Mouse (Mus musculus) heart, postnatal 25 days (tissue): ENCODE results near the gene Enoph1. TPM values are rescaled to one million over a fixed set of nuclear protein-coding genes. Genes with fewer than 3 reads are reported as not detected.

ENCODE experiments used
- DNase-seq: peaks from one replicate; pipeline ENCODE4 v3.0.0; 2022; ENCODE audit warnings: low spot score
- intact Hi-C: fragments of 180-260 bp; cut with DNase I; formaldehyde crosslinking; loops from one replicate; pipeline ENCODE4 v1.15.1; 2025
- total RNA-seq, 2 experiments: library from RNA; stranded (reverse); gene quantifications; 2 replicates each; pipeline ENCODE4 v1.2.3; 2021

The Enoph1 gene
- total RNA-seq = 1 to 10 TPM; 7.3 to 8.4 TPM

DNA sequence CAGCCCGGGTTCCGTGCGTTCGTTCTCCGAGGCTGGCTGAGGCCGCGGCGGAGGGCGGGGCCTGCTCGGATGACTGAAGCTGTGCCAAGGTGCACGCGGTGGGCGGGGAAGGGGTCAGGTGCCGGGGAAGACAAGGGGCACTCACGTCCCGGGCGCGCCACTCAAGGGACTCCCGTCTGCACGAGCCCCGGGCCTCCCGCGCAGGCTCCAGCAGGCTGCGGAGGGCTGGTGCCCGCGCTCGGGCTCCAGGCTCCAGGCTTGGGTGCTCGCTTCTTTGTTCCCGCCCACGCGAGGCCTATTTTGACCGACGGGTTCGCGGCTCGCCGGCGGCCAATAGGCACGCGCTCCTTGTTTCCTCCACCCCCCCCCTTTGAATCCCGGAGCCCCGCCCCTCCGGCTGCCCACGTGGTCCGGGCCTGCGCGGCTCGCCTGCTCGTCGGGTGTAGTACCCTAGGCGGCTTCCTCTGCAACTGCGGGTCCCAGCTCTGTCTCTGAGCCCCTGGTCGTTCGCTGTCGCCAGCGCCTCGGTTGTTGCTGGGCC, at the start of gene Enoph1, which contains the start of gene Hnrnpdl:
TSS of gene Enoph1 (plus strand) at position 384 of the 541 bp plus-strand sequence.
TSS of gene Hnrnpdl (minus strand) at position 63 of the 541 bp plus-strand sequence.
- intact Hi-C loops = loop anchor here (2.0 to 10.0 kb wide), 3 partner anchors 61 to 787 kb away; partner anchors contain the start of genes 4930524J08Rik, Hnrnpd and Lin54
- DNase-seq = peak; percentile 88

DNA sequence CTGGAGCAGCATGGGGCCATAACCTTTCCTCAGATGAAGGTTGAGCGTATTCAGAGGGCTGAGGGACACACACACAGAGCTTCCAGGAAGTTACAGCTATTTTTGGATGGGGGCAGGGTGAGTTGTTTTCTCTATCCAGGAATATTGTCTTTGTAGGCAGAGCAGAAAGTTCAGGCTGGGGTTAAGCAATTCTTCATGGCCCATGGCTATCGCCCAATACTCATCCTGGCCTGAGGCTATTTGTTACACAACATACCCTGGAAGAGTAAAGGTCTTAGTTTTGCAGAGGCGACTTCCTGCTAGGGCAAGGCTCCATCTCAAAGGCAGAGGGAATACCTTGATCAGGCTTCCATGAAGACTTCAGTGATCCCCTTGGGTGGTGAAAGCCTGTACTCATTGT, 45.6 kb upstream of the Enoph1 start:
- intact Hi-C loops = no loop called here
- DNase-seq = no peak

DNA sequence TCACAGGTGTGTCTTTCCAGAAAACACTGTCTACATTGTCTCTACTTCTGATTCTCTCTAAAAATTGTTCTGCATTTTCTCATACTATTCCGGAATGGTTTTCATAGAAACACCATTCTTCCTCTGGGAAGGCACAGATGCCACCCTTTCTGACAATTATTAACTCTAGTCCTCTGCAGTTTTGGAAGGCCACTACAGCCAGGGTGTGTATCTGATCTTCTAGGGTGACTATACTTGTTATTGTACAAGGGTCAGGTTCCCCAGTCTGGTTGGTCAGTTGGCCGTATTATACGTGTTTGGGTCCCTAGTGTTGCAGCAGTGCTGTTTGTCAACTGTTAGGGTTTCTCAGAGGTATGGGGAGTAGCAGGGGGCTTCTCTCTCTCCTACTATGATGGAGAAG, 45.1 kb upstream of the Enoph1 start:
- intact Hi-C loops = no loop called here
- no peak for DNase-seq

DNA sequence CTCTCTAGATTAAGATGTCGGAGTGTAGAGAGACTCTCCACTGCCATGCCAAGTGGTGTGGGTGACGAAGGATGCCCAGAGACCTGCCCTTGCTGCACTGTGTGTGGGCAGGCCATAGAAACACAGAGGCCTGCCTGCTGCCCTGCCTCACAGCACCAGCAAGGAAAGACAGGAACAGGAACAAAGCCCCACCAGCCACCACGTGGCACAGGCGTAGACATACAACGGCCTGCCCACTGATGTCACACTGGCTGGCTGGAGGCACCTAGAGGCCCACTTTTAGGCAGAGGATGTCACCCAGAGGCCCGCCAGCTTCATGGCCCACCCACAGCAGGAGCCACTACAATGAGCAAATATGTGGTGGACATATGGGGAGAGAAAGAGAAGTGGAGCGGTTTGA, 39.7 kb upstream of the Enoph1 start:
- intact Hi-C loops = no loop called here
- DNase-seq = no peak

DNA sequence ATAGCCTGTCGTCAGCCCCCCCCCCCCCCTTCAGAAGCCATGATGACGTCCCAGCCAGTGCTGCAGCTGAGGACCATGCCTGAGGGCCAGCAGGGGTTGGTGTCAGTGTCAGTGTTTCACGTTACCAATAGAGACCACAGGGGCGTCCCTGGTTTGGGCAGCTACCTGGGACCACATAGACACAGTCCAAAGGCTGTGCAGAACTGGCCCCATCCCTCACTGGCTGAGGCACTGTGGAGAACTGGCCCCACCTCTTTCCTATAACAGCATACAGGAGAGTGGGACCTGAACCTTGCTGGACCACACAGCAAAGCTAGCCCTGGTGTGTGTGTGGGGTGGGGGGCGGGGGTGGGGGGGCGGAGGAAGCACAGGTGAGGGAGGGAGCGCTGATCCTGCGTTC, 39.3 kb upstream of the Enoph1 start:
- intact Hi-C loops = no loop called here
- DNase-seq = no peak

DNA sequence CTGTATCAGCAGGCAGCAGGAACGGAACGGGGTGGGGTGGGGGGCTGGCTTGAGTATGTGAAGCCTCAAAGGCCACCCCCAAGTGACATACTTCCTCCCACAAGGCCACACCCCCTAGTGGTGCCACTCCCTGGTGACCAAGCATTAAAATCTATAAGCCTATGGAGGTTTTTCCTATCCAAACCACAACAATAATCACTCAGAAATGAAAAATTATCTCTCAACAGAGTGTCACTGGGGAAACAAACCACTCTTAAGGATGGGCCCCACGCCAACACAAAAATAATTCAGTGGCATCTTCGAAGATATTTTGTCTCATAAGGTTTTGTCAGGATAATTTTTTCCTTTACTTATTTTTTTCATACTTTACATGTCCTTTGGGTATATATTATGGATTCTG, 35.9 kb upstream of the Enoph1 start:
- no peak for DNase-seq
- intact Hi-C loops = no loop called here

DNA sequence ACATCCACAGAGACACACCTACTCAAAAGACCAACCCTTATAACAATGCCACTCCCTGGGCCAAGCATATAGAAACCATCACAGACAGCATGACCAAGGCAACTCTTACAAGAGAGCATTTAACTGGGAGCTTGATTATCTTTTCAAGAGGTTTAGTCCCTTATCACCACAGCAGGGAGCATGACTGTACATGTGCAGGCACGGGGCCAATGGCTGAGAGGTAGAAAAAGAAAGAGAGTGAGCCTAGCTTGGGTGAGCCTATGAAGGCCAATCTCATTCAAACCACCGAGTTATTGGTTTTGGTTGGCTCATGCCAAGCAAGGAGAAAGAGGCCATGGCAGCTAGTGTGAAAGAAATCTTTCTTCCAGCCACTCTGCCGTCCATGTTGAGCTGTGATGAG, 34.4 kb upstream of the Enoph1 start:
- intact Hi-C loops = no loop called here
- no peak for DNase-seq

DNA sequence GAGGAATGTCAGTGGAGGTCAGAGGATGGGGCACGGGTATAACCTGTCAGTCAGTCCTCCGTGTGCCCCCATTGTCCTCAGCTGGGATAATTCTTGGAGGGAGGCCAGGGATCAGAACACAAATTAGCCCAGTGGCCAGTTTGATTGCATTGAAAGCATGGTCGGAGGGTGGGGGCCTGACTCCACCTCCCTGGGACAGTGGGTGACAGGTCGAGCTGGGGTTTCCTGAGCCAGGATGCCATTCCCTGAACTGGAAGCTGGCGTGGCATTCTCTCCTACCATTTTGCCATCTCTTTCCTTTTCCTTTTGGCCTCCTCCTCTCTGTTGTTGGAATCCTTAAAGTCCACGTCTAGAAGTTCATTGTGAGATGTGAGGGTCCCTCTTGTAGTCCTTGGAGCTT, 33.9 kb upstream of the Enoph1 start:
- no peak for DNase-seq
- intact Hi-C loops = no loop called here

DNA sequence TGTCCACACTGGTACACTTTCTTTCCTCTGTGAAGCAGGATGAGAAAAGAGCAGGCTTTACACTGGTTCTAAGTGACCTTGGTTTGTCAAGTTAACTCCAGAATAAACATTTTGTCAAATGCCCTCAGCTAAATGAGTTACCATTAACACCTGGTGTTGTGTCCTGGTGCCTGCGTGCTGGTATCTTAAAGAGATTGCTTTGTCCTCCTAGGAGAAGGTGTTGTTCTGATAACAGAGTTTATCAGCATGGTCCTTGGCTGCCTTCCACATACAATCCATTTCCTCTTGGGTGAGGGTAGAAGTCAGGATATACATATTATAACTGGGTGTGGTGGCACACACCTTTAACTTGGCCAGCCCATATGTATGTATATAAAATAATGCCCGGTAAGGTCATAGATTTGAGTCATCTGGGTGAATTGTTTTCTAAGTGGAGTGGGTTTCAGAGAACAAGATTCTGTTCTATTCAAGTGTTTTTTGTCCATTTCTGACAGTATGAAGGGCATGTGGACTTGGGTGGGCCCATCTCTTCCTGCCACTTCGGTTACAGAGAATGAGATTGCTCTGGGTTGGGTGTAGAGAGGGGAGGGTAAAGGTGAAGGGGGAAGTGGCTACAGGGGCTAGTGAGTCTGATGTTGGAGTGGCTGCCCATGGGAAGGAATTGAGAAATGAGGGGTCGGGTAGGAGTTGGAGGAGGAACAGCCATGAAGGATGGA, 33.3 kb upstream of the Enoph1 start:
- intact Hi-C loops = no loop called here
- DNase-seq = no peak

DNA sequence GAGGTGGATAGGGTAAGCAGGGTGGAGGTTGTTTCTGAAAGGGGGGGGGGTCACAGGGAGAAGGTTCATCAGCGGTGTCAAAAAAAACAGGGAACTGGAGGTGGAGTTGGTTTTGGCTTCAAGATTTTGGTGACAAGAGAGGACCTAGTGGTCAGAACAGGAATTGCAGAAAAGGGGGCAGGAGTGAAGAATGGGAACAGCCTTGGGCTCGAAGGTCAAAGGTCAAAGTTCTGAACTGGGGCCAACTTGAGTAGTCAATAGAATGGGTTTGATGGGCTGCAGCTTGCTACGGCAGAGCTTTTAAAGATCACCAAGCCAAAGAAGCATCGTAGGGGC, 32.8 kb upstream of the Enoph1 start:
- no peak for DNase-seq
- intact Hi-C loops = no loop called here

DNA sequence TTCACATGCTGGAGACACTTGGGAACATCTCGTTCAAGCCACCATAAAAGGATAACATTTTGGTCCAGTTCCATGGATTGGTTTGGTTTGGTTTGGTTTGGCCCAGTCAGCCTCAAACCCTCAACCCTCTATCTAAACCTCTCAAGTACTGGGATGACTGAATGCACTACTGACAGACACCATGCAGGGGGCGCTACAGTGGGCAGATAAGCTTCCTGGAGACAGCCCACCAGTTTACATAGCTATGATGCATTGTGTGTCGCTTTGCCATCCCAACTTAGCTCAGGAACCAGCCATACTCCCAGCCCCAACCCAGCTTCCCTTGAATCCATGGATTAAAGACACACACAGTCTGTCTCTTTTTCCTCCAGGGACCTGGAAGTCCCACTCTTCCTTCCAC, 31.3 kb upstream of the Enoph1 start:
- intact Hi-C loops = no loop called here
- no peak for DNase-seq

DNA sequence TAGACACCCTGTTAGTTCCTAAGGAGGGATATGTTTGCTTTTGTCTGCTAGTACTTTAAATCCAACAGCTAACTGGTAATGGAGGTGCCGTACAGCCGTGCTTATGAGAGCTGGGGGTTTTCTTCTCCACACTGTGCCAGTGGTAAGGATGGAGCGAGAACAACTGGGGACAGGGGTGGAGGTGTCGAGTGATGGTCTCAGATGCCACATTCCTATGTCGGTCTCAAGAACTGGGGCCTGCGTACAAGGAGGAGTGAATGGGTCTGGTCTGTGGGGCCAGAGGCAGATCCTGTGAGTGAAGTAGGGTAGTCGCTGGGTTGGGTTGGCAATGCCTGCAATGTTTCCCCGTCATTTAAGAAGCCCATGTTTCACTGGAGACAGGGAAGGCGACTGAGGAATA, 27.2 kb upstream of the Enoph1 start:
- intact Hi-C loops = no loop called here
- DNase-seq = no peak

DNA sequence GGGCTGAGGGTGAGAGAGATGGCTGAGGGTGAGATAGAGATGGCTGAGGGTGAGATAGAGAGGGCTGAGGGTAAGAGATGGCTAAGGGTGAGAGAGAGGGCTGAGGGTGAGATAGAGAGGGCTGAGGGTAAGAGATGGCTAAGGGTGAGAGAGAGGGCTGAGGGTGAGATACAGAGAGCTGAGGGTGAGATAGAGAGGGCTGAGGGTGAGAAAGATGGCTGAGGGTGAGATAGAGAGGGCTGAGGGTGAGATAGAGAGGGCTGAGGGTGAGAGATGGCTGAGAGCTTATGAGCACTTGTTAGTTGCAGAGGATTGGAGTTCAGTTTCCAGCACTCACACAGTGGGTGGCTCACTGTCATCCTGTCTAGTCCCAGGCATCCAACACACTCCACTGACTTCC, 19.7 kb upstream of the Enoph1 start:
- intact Hi-C loops = no loop called here
- no peak for DNase-seq

DNA sequence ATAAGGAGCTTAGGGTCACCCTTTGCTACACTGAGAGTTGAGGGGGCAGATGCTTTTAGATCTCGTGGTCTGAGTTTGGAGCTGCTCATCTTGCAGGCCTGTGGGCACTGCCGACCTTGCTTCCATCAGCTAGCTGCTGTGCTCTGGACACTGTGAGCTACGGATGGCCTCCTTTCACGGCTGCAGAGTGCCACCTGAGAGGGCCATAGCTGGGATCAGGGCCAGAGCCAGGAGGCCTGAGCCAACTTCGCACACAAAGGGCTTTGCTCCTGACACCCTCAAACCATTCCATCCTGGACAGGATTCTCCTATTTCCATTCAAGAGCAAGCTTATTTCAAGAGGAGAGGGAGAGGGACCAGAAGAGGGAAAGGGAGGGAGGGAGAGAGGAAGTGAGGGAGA, 15.4 kb upstream of the Enoph1 start:
- intact Hi-C loops = no loop called here
- DNase-seq = no peak

DNA sequence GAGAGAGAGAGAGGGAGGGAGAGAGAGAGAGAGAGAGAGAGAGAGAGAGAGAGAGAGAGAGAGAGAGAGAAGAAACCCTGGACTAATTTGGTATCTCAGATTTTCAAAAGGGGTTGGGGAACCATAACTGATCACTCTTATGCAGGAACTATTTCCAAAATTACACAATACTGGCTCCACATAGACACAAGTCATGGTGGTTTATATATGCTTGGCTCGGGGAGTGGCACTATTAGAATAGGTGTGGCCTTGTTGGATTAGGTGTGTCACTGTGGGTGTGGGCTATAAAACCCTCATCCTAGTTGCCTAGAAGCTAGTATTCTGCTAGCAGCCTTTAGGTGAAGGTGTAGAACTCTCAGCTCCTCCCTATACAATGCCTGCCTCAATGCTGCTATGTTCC, 14.9 kb upstream of the Enoph1 start:
- no peak for DNase-seq
- intact Hi-C loops = no loop called here

DNA sequence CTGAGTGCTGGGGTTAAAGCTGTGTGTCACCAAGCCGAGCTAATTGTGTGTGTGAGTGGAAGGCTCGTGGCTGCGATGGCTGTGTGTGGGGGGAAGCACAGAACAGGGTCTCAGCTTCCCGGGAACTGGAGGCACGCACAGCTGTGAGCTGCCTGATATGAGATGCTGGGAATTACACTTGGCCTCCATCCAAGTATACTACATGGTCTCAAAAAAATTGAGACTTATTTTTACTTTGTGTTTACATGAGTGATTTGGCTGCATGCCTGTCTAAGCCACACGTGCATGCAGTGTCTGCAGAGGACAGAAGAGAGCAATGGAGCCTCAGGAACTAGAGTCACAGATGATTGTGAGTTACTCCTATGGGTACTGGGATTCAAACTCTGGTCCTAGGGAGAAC, 9.7 kb upstream of the Enoph1 start:
- intact Hi-C loops = loop anchor here (5.0 kb wide), 1 partner anchor 103 kb away; no protein-coding TSS in a partner anchor
- DNase-seq = no peak

DNA sequence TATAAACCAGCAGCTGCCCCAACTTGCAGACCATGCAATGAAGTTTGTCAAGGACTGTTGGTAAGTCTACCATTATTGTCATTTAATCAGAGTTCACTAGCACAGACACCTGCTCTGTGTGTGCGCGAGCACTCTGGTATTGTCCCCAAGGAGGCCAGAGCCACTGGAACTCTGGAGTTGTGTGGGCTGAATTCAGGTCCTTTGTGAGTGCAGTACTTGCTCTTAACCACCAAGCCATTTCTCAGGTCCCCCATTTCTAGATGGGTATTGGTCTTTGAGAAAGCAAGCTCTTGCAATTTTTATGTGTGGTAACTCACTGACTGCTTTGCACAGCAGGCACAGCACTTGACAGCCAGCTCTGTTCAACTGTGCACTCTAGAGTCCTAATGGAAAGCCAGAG, 7.7 kb upstream of the Enoph1 start:
- intact Hi-C loops = loop anchor here (5.0 kb wide), 1 partner anchor 105 kb away; no protein-coding TSS in a partner anchor
- no peak for DNase-seq

DNA sequence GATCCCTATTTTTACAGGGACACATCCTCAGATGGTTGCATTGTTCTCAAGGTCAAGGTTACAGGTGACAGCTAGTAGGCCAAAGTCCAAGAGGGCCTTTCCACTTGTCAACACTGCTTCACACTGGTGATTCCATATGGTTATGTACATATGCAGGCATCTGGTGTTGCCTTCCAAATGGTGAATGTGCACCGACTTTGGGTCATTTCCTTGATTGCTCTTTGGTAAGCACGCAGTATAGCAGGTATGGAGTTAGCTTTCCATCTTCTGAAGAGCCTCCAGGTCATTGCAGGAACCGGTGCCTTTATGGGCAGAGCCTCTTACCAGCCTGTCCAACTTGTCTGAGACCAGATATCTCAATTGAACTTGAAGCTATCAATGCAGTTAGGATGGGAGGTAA, 7.1 kb upstream of the Enoph1 start:
- DNase-seq = no peak
- intact Hi-C loops = loop anchor here (5.0 kb wide), 1 partner anchor 105 kb away; no protein-coding TSS in a partner anchor

DNA sequence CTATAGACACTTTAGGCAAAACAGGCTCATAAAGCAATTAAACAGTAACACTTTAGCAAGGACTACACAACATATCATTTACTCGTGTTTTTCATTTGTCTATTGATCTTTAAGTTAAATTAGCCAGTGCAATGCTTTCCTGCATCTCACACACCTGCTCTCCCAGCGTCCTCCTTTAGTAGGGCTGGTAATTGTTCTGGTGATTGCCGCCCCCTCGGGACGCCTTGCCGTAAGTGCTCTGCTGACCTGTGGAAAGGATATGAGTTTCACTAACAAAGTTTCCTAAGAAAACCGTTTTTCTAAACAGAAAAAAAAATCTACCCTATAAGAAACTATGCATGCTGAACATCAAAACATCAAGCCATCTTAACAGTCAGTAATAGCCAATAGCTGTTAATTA, 3.8 kb upstream of the Enoph1 start:
- intact Hi-C loops = loop anchor here (5.0 kb wide), 1 partner anchor 784 kb away; no protein-coding TSS in a partner anchor
- no peak for DNase-seq

DNA sequence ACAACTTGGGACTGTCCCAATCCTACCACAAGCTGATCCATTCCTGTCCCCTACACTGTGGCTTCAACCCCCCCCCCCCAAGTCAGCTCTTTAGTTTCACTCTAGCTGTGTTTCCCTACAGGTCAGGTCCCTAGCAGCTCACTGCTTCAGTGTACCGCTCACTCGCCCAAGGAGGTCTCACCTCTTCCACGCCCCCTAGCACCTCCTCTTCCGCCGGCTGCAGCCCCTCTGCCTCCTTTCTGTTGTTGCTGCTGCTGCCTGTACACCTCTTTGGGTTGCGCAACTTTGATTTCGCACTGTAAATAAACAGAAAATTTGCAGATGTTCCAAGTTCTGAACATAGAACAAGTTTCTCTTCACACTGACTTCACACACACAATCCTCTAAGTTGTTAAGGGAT, 3.1 kb upstream of the Enoph1 start:
- intact Hi-C loops = loop anchor here (5.0 kb wide), 1 partner anchor 784 kb away; no protein-coding TSS in a partner anchor
- no peak for DNase-seq

DNA sequence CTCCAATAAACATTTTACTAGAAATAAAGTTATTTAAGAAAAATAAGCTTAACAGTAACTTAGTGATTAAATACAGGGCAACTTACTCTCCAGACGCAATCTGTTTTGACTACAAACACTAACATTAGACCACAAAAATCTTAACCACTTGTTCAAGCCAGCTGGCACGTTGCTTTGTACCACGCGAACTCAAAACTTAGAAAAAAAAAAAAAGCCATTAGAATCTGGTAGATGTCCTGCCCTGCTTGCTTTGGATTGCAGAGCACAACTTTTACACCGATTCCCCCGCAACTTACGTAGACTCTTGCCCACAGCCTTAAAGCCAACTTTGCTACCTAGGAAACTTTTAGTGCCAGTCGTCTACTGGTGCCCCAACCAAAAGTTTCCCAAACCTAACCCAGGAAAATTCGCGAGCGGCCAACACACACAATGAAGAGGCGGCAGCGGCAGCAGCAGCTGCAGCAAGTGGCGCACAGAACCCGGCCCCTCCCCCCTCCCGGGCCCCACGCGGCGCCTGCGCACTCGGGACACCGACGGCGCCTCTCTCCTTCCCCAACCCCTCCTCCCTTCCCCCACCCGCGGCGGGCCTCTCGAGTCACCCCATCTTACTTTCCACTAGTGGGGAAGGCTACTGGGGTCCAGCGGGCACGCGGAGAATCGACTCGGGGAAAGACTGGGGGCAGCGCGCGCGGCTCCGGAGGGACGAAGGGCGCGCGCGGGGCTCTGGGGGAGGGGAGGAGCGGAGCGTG, 1.6 kb upstream of the Enoph1 start:
- intact Hi-C loops = loop anchor here (2.0 to 5.0 kb wide), 2 partner anchors 59 to 786 kb away; partner anchors contain the start of genes 4930524J08Rik and Hnrnpd

More for the DNA sequence above, 1.6 kb upstream of the Enoph1 start:
- peak; percentile 73 for DNase-seq
